Mouse (Mus musculus) brain, embryonic 18.5 days (tissue): ENCODE results near the gene Dapk2.

Experiments used
- DNase-seq: peaks from one replicate; pipeline ENCODE4 v3.0.0-alpha.2; 2012; ENCODE audit warnings: low read depth, low spot score

The Dapk2 gene

GRCm38 (mm10) chr9:66231820-66232479, 73.9 kb downstream of the Dapk2 start:
- no peak for DNase-seq

DNA sequence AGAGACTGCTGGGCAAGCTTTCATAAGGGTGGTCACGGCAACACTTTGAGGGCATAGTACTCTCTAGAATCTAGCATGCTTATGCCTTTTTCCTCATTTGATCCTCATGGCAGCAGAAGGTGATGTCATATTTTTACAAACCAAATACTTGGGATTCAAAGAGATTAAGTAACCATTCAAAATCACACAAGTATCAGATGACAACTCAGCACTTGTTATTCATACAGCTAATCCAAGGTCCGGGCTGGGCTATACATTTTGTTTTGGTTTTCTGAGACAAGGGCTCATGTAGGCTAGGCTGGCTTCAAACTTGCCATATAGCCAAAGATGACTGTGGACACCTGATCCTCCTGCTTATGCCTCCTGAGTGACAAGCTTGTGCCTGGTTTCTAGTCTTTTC, 78.6 kb downstream of the Dapk2 start:
- DNase-seq: no peak

GRCm38 (mm10) chr9:66237742-66238141, 79.7 kb downstream of the Dapk2 start:
- DNase-seq: no peak

DNA sequence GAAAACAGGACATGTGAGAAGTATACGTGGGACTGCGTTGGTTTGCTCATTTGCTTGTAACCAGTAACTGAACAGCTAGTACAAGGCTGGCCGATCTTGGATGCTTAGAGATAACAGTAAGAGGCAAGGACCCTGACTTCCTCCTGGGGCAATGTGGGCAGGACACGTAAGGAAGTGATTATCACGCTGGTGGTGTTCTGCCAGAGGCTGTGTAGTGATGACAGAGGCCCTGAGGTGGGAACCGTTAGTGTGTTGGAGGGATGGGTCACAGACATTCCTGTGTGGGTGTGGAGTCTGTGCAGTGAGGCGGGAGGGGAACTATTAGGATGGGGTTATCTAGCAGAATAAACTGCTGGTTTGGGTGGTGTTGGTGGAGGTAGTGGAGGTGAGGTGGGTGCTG, 81.2 kb downstream of the Dapk2 start:
- no peak for DNase-seq

- DNase-seq: no peak
Measured at GRCm38 (mm10) chr9:66239691-66240090, 81.7 kb downstream of the Dapk2 start.

DNA sequence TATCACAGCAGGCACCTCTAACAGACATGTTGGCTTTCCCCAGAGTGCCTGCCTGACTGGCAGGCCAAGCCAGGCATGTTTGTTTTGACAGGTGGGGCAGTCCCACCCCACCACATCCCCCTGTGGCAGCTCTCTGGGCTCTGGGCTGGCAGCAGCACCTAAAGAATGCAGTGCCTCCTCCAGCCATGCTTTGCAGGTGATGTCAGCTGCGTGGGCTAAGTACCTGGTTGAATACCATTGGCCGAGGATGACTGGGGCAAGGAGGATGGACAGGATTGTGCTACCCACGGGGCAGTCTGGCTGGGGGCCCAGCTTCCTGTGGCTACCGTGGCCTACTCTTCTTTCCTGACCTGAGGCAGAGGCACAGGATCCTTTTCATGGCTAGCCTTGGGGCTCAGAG, 82.5 kb downstream of the Dapk2 start:
- DNase-seq: no peak

GRCm38 (mm10) chr9:66240991-66241390, 83.0 kb downstream of the Dapk2 start:
- no peak for DNase-seq

DNA sequence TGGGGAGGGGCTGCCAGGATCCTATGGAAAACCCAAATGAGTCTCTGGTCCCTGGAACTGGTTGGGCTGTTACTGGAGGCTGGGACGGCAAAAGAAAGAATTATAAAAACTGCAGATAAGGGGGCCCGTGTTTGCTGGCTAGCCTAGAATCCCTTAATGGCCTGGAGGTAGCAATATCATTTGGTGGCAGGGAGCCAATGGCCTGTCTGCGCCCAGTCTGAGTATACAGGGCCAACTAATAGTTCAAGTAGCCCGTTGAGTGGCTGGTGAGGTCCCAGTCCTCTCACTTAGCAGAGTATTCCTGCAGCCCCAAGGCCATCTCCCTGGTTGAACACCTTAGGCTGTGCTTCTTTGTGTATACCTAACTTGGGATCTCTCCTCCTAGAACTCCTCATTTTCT, 83.7 kb downstream of the Dapk2 start:
- no peak for DNase-seq

GRCm38 (mm10) chr9:66243240-66243639, 85.2 kb downstream of the Dapk2 start:
- DNase-seq: no peak

DNA sequence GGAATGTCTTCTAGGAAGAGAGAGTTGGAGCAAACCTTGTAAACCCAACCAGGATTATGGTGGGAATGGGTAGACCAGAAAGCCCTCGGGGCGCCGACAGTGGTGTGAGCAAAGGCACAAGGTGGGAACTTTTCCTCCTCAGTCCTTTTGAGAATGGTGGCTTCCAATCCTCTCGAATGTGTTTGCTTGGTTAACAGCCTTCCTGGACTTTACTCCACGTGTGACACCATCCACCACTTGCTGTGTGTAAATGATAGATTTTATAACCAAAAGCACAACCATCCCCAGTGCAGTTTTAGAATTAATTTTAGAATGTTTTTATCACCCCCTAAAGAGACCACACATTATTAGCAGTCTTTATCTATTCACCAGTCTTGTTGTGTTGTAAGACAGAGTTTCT, 86.1 kb downstream of the Dapk2 start:
- DNase-seq: no peak

DNA sequence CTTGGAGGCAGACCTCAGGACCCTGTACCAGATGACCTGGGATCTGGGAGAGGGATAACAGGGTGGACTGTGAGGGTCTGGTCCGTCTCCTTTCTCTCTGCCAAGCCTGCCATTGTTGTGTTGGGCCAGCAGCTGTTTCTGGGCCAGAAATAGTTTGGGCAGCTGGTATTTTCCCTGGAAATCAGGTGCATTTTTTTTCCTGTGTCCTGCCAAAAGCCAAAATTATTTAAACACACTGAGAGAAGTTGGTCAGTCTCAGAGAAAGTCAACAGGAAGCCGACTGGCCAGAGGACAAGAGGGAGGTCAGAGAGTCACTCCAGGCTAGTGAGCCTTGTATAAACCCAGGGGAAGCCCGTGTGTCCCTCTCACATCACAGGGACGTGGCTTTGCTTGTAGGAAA, 87.7 kb downstream of the Dapk2 start:
- DNase-seq: no peak

GRCm38 (mm10) chr9:66249281-66249680, 91.3 kb downstream of the Dapk2 start:
- DNase-seq: no peak

GRCm38 (mm10) chr9:66251159-66251691, 93.2 kb downstream of the Dapk2 start:
- no peak for DNase-seq

DNA sequence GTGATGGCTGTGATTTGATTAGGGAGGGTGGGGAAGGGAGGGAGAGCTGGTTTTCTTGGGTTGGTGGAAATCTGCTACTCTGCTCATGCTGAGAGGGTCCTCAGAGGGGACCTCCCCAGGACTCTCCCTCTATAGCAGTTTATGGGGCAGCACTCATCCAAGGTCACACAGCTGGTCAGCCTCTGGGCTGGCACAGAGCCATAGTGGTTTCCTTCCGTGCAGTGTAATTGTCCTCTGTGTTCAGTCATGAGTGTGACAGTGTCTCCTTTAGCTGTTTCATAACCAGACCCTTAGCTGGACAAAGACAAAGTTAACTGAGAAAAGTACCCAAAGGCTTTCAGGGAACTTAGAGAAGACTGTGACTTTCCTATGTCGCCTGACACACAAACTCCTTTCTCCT, 103.7 kb downstream of the Dapk2 start:
- no peak for DNase-seq

DNA sequence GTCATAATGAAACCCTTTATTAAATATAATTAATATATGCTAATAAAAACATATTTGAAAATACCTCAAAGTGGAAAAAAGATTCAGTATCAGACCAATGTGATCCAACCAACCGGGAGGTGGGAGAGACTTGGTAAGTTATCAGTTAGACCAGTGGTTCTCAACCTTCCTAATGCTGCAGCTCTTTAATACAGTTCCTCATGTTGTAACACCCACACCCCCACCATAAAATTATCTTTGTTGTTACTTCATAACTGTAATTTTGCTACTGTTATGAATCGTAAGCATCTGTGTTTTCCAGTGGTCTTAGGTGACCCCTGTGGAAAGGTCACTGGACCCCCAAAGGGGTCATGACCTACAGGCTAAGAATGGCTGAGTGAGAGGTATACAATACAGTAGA, 105.7 kb downstream of the Dapk2 start:
- DNase-seq: no peak

- no peak for DNase-seq
Measured at GRCm38 (mm10) chr9:66265645-66266044, 107.6 kb downstream of the Dapk2 start.

GRCm38 (mm10) chr9:66266237-66267170, 108.5 kb downstream of the Dapk2 start:
- DNase-seq: no peak

DNA sequence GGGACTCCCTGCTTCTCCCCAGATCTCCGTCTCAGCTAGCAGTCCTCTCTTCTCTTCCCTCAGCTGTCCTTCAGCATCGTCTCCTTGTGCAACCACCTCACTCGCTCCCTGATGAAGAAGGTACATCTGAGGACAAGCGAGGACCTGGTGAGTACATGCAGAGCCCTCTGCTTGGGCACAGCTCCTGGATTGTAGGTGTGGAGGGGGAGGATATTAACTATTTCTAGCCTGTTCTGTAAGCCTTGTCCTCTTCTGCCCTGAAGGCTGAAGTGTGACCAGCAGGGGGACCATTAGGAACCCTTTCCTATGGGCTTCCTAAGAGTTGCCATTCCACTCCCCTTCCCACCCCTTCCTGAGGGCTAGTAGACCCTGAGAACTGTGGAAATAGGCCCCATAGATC, 110.8 kb downstream of the Dapk2 start:
- DNase-seq: no peak

- DNase-seq: no peak
Measured at GRCm38 (mm10) chr9:66270038-66270437, 112.0 kb downstream of the Dapk2 start.

DNA sequence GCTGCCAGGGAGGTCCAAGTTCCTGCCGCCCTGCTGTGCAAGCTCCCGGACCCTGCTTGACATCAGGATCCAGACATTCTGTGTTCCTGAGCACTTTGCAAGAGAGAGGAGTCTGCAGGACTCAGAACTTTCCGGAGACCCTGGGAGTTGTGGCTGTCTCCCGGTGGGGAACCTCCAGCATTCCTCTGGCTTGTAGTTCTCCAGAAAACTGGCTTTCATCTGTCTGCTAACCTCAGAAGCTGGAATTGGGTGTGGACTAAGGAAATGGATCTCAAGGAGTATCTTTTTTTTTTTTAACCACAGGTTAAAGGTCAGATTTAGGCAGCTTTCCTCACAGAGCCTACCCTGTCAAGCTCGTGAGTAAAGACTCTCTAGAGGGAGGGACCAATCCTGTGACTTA, 113.7 kb downstream of the Dapk2 start:
- no peak for DNase-seq

GRCm38 (mm10) chr9:66273632-66274031, 115.6 kb downstream of the Dapk2 start:
- no peak for DNase-seq

DNA sequence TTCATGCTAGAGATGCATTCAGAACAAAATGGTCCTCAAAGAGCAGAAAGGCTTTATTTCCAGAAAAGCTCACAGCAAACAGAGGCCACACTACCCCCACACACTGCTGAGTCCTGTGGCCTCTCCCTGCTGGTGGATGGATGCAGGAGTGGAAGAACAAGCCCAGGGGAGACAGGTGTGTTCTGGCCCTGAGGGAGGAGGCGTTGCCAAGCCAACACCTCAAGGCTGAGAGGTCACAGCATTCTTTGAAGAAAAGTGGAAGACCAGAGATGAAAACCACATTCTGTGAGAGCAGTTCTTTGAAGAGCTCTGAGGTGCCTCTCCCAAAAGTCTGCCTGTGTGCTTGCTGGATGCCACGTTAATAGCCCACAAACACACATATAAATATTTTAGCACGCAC, 116.6 kb downstream of the Dapk2 start:
- DNase-seq: no peak
